Mouse (Mus musculus) right cerebral cortex, postnatal 14 days (tissue): Measurements from ENCODE around the gene Hc.

Experiments used
- DNase-seq: peaks from one replicate; pipeline ENCODE4 v3.0.0; 2022

Gene Hc

GRCm38 (mm10) chr2:35048851-35049250 lies 12.4 kb downstream of the Hc start:
- DNase-seq = no peak

- no peak for DNase-seq
These were observed 16.3 kb downstream of the Hc start for GRCm38 (mm10) chr2:35044956-35045355.

GRCm38 (mm10) chr2:35038580-35039375 lies 22.5 kb downstream of the Hc start:
- DNase-seq = no peak

- no peak for DNase-seq
These were observed 36.5 kb downstream of the Hc start for GRCm38 (mm10) chr2:35024646-35025154.

GRCm38 (mm10) chr2:35021806-35022205 lies 39.4 kb downstream of the Hc start:
- no peak for DNase-seq

- DNase-seq = no peak
These were observed 45.4 kb downstream of the Hc start for GRCm38 (mm10) chr2:35015861-35016260.

GRCm38 (mm10) chr2:35011649-35012048 lies 49.6 kb downstream of the Hc start:
- DNase-seq = no peak

- DNase-seq = peak; percentile 27
These were observed 62.3 kb downstream of the Hc start for GRCm38 (mm10) chr2:34998956-34999355.

GRCm38 (mm10) chr2:34996506-34996905 lies 64.7 kb downstream of the Hc start:
- no peak for DNase-seq

- DNase-seq = no peak
These were observed 67.4 kb downstream of the Hc start for GRCm38 (mm10) chr2:34993696-34994356.

GRCm38 (mm10) chr2:34992729-34993695 lies 68.2 kb downstream of the Hc start:
- no peak for DNase-seq

GRCm38 (mm10) chr2:34991966-34992365 lies 69.3 kb downstream of the Hc start:
- DNase-seq = no peak

GRCm38 (mm10) chr2:34989749-34990148 lies 71.5 kb downstream of the Hc start:
- DNase-seq = no peak

GRCm38 (mm10) chr2:34987595-34987994 lies 73.6 kb downstream of the Hc start:
- no peak for DNase-seq

GRCm38 (mm10) chr2:34984885-34985284 lies 76.4 kb downstream of the Hc start:
- DNase-seq = no peak

- DNase-seq = no peak
These were observed 78.1 kb downstream of the Hc start for GRCm38 (mm10) chr2:34982906-34983698.

- DNase-seq = no peak
These were observed 79.0 kb downstream of the Hc start for GRCm38 (mm10) chr2:34982096-34982724.

- DNase-seq = no peak
These were observed 81.7 kb downstream of the Hc start for GRCm38 (mm10) chr2:34979459-34980011.

GRCm38 (mm10) chr2:34978226-34978625 lies 83.0 kb downstream of the Hc start:
- DNase-seq = no peak

GRCm38 (mm10) chr2:34976945-34977658 lies 84.1 kb downstream of the Hc start:
- DNase-seq = no peak

GRCm38 (mm10) chr2:34976447-34976846 lies 84.8 kb downstream of the Hc start:
- no peak for DNase-seq
